Mouse (Mus musculus) myocyte (in vitro differentiated cells): ENCODE measurements around the gene Ptger2. TPM values are rescaled to one million over a fixed set of nuclear protein-coding genes. Genes with fewer than 3 reads are reported as not detected.

Experiments
- H3K27me3 ChIP-seq: one replicate; pipeline ENCODE4 v1.6.1; 2011; ENCODE audit not compliant: control insufficient read depth, insufficient read depth, insufficient read length
- H3K36me3 ChIP-seq: one replicate; pipeline ENCODE4 v1.6.1; 2011; ENCODE audit not compliant: control insufficient read depth, insufficient read depth
- H3K4me2 ChIP-seq: one replicate; pipeline ENCODE4 v1.6.1; 2011; ENCODE audit warnings: low read depth, control low read depth
- H3K4me3 ChIP-seq: one replicate; pipeline ENCODE4 v1.5.1; 2011; ENCODE audit warnings: mild to moderate bottlenecking, control low read depth, moderate library complexity
- H3K79me2 ChIP-seq: one replicate; pipeline ENCODE4 v1.6.1; 2011; ENCODE audit not compliant: control insufficient read depth, insufficient read depth
- H3ac ChIP-seq: one replicate; pipeline ENCODE4 v1.6.1; 2011; ENCODE audit not compliant: control insufficient read depth, insufficient read length
- CEBPB ChIP-seq: IDR thresholded peaks from 2 replicates; pipeline ENCODE4 v1.6.1; 2011; ENCODE audit warnings: mild to moderate bottlenecking, moderate library complexity; ENCODE audit not compliant: poor library complexity, insufficient read depth, severe bottlenecking
- E2F4 ChIP-seq: IDR thresholded peaks from one replicate; pipeline ENCODE4 v1.6.1; 2011; ENCODE audit warnings: mild to moderate bottlenecking, control low read depth, moderate library complexity; ENCODE audit not compliant: insufficient read depth
- MAX ChIP-seq: IDR thresholded peaks from one replicate; pipeline ENCODE4 v1.6.1; 2011; ENCODE audit warnings: low read depth, mild to moderate bottlenecking, control low read depth
- MYOD1 ChIP-seq, 3 experiments: IDR thresholded peaks; one replicate each; pipeline ENCODE4 v1.6.1; 2011; ENCODE audit warnings: control low read depth in 2 of 3, low read depth in 2 of 3, mild to moderate bottlenecking in 2 of 3, moderate library complexity in 1 of 3; ENCODE audit not compliant: insufficient read length in 2 of 3, control insufficient read depth in 1 of 3
- MYOG ChIP-seq, 3 experiments: IDR thresholded peaks; one replicate each; pipeline ENCODE4 v1.6.1; 2011; ENCODE audit warnings: control low read depth in 2 of 3, low read depth in 2 of 3, mild to moderate bottlenecking in 2 of 3; ENCODE audit not compliant: insufficient read length in 2 of 3, control insufficient read depth in 1 of 3, insufficient read depth in 1 of 3
- POLR2A ChIP-seq: IDR thresholded peaks from one replicate; pipeline ENCODE4 v1.6.1; 2011; ENCODE audit warnings: low read depth, mild to moderate bottlenecking, control low read depth, moderate library complexity; ENCODE audit not compliant: insufficient read length
- POLR2AphosphoS2 ChIP-seq: IDR thresholded peaks from one replicate; pipeline ENCODE4 v1.6.1; 2011; ENCODE audit warnings: low read depth, control low read depth; ENCODE audit not compliant: insufficient read length
- REST ChIP-seq: IDR thresholded peaks from one replicate; pipeline ENCODE4 v1.6.1; 2011; ENCODE audit warnings: mild to moderate bottlenecking, control low read depth, moderate library complexity; ENCODE audit not compliant: insufficient read depth, insufficient read length
- SRF ChIP-seq: IDR thresholded peaks from one replicate; pipeline ENCODE4 v1.6.1; 2011; ENCODE audit warnings: low read depth; ENCODE audit not compliant: control insufficient read depth, insufficient read length
- TCF12 ChIP-seq: IDR thresholded peaks from one replicate; pipeline ENCODE4 v1.6.1; 2011; ENCODE audit warnings: mild to moderate bottlenecking, control low read depth; ENCODE audit not compliant: poor library complexity, insufficient read depth, severe bottlenecking
- TCF3 ChIP-seq: IDR thresholded peaks from one replicate; pipeline ENCODE4 v1.6.1; 2011; ENCODE audit warnings: low read depth, control low read depth; ENCODE audit not compliant: insufficient read length
- USF1 ChIP-seq: IDR thresholded peaks from one replicate; pipeline ENCODE4 v1.6.1; 2011; ENCODE audit warnings: low read depth, mild to moderate bottlenecking, control low read depth, moderate library complexity
- polyA plus RNA-seq: library from polyadenylated mRNA; unstranded; fragments of >200 nt; fragmentation: generic; extraction: Trizol; gene quantifications from one replicate; pipeline ENCODE4 v1.2.1, GENCODE M21; 2012; ENCODE audit warnings: missing spikeins

Ptger2 gene
- polyA plus RNA-seq, 1 experiment, result 0.01 TPM

GRCm38 (mm10) chr14:45048128-45048527 is 60.1 kb downstream of the Ptger2 start:
- Histone ChIP-seq H3K27me3 (no peaks in the 10 kb centered on the region), H3ac (no peak overlapping the region), H3K36me3 (no peaks in the 10 kb centered on the region), H3K4me3 (no peak overlapping the region), H3K79me2 (no peaks in the 10 kb centered on the region), H3K4me2 (no peak overlapping the region)
- TF ChIP-seq MYOG (IDR thresholded peaks at IDR 0.05; ENCODE audit: control insufficient read depth in 1 of 3, insufficient read depth in 1 of 3, insufficient read length in 2 of 3, low read depth in 2 of 3) (no peak), POLR2A (no peak), REST (no peak), TCF3 (no peak), SRF (no peak), MAX (no peak), POLR2AphosphoS2 (no peak), USF1 (no peak), TCF12 (no peak), CEBPB (no peak), MYOD1 (IDR thresholded peaks at IDR 0.05; ENCODE audit: control insufficient read depth in 1 of 3, insufficient read length in 2 of 3, low read depth in 2 of 3) (no peak), E2F4 (no peak)

GRCm38 (mm10) chr14:45049689-45050418 is 61.9 kb downstream of the Ptger2 start:
- no peak overlapping the region for H3K4me3 ChIP-seq
- no peak overlapping the region for H3ac ChIP-seq
- H3K36me3 ChIP-seq, result no peaks in the 10 kb centered on the region
- TF ChIP-seq POLR2A (no peak), MYOG (IDR thresholded peaks at IDR 0.05; ENCODE audit: control insufficient read depth in 1 of 3, insufficient read depth in 1 of 3, insufficient read length in 2 of 3, low read depth in 2 of 3) (no peak), USF1 (no peak), E2F4 (no peak), TCF3 (no peak)
- H3K27me3 ChIP-seq, result no peaks in the 10 kb centered on the region
- H3K79me2 ChIP-seq, result no peaks in the 10 kb centered on the region
- H3K4me2 ChIP-seq, result no peak overlapping the region

DNA sequence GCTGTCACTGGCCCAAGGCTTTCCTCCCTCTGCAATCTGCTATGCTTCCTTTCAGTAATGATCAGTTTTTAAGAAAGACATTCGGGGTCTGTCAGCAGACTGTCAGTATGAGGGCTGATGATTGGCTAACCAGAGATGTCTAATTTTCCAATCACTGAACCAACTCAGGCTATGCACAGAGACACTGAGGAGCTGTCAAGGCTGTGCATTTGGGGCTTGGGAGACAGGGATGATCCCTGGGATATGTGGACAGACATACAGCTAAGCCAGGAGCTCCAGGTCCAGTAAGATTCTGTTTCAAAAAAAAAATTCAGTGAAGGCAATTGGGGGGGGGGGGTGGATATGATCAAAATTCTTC is 62.4 kb downstream of the Ptger2 start:
- Histone ChIP-seq H3ac (no peak overlapping the region), H3K4me2 (no peak overlapping the region), H3K79me2 (no peaks in the 10 kb centered on the region), H3K4me3 (no peak overlapping the region), H3K27me3 (no peaks in the 10 kb centered on the region), H3K36me3 (no peaks in the 10 kb centered on the region)
- TF ChIP-seq MYOD1 (IDR thresholded peaks at IDR 0.05; ENCODE audit: control insufficient read depth in 1 of 3, insufficient read length in 2 of 3, low read depth in 2 of 3) (no peak), REST (no peak), TCF3 (no peak), MAX (no peak), USF1 (no peak), MYOG (IDR thresholded peaks at IDR 0.05; ENCODE audit: control insufficient read depth in 1 of 3, insufficient read depth in 1 of 3, insufficient read length in 2 of 3, low read depth in 2 of 3) (no peak), CEBPB (no peak), POLR2A (no peak), TCF12 (no peak), POLR2AphosphoS2 (no peak), SRF (no peak), E2F4 (no peak)

DNA sequence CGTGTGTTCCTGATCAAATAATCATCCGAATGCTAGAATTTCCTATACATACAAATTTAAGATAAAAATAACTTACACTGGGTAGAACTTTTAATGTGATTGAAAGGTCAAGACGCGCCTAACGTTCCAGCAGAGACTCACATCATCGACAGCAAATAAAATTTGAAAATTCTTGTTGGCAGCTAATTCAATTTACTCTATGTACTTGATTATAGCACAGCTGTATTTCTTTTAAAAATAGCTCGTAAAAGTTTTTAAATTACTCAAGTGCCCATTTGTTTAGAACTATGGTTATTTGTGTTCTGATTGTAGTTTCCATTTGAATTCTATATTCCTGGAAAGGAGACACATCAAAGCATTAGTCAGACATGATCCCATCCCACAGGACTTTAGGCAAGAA is 63.1 kb downstream of the Ptger2 start:
- H3K79me2 ChIP-seq, result no peaks in the 10 kb centered on the region
- H3K4me3 ChIP-seq, result no peak overlapping the region
- H3K36me3 ChIP-seq, result no peaks in the 10 kb centered on the region
- no peak overlapping the region for H3ac ChIP-seq
- no peak overlapping the region for H3K4me2 ChIP-seq
- no peaks in the 10 kb centered on the region for H3K27me3 ChIP-seq
- no peak for TF ChIP-seq TCF3
- no peak for TF ChIP-seq SRF
- no peak for TF ChIP-seq CEBPB
- TF ChIP-seq E2F4, result no peak
- no peak for TF ChIP-seq TCF12
- TF ChIP-seq MYOD1 (IDR thresholded peaks at IDR 0.05; ENCODE audit: control insufficient read depth in 1 of 3, insufficient read length in 2 of 3, low read depth in 2 of 3), result no peak
- TF ChIP-seq POLR2A, result no peak
- no peak for TF ChIP-seq MAX
- no peak for TF ChIP-seq REST
- TF ChIP-seq POLR2AphosphoS2, result no peak
- TF ChIP-seq USF1, result no peak
- TF ChIP-seq MYOG (IDR thresholded peaks at IDR 0.05; ENCODE audit: control insufficient read depth in 1 of 3, insufficient read depth in 1 of 3, insufficient read length in 2 of 3, low read depth in 2 of 3), result no peak

Other genes with a start within 250 kb of the Ptger2 start
- not detected for gene Gm8267, start 237.9 kb upstream of the Ptger2 start, polyA plus RNA-seq
- not detected for gene Ptgdr, start 128.8 kb upstream of the Ptger2 start, polyA plus RNA-seq
- gene Gpr137c, start 231.5 kb downstream of the Ptger2 start, polyA plus RNA-seq, result 0.18 TPM
- gene Txndc16, start 232.1 kb downstream of the Ptger2 start, polyA plus RNA-seq, result 1.2 TPM